Mouse (Mus musculus) heart, embryonic 12.5 days (tissue): ENCODE data around the gene Fam71f2. TPM values are rescaled to one million over a fixed set of nuclear protein-coding genes. Genes with fewer than 3 reads are reported as not detected.

ENCODE experiments used
- ATAC-seq: fragments of 200-750 bp; cut with Nextera tagmentation; 2 replicates; pipeline ENCODE4 v1.8.0; 2017; ENCODE audit warnings: moderate TSS enrichment, moderate library complexity; ENCODE audit not compliant: insufficient number of reproducible peaks, low FRiP score
- H3K27ac ChIP-seq: fragments of 300-500 bp; sonication (generic); 2 replicates; pipeline ENCODE4 v1.5.1; 2016; ENCODE audit warnings: mild to moderate bottlenecking, moderate library complexity; ENCODE audit not compliant: poor library complexity, severe bottlenecking
- H3K27me3 ChIP-seq: fragments of 300-500 bp; sonication (generic); replicated peaks from 2 replicates; pipeline ENCODE4 v1.6.1; 2016; ENCODE audit warnings: mild to moderate bottlenecking, moderate library complexity
- H3K36me3 ChIP-seq: fragments of 300-500 bp; sonication (generic); 2 replicates; pipeline ENCODE4 v1.6.1; 2016; ENCODE audit warnings: mild to moderate bottlenecking, moderate library complexity
- H3K4me1 ChIP-seq: fragments of 300-500 bp; sonication (generic); replicated peaks from 2 replicates; pipeline ENCODE4 v1.6.1; 2016; ENCODE audit warnings: mild to moderate bottlenecking
- H3K4me2 ChIP-seq: fragments of 300-500 bp; sonication (generic); 2 replicates; pipeline ENCODE4 v1.6.1; 2016; ENCODE audit warnings: mild to moderate bottlenecking, moderate library complexity
- H3K4me3 ChIP-seq: fragments of 300-500 bp; sonication (generic); 2 replicates; pipeline ENCODE4 v1.5.1; 2016; ENCODE audit warnings: mild to moderate bottlenecking
- H3K9ac ChIP-seq: fragments of 300-500 bp; sonication (generic); 2 replicates; pipeline ENCODE4 v1.6.1; 2016; ENCODE audit warnings: mild to moderate bottlenecking, moderate library complexity
- H3K9me3 ChIP-seq: fragments of 300-500 bp; sonication (generic); replicated peaks from 2 replicates; pipeline ENCODE4 v1.6.1; 2016; ENCODE audit warnings: mild to moderate bottlenecking, moderate library complexity
- WGBS: fragments of 180-500 bp; shearing (Covaris S2); methylation state at CpG from one replicate; pipeline ENCODE4 v1.1.7; 2016; 5-methylcytosine and 5-hydroxymethylcytosine counted together
- polyA plus RNA-seq: library from polyadenylated mRNA; unstranded; fragments of >200 nt; fragmentation: Nextera tagmentation; extraction: Ambion mirVana; gene quantifications from 2 replicates; pipeline ENCODE4 v1.2.1, GENCODE M21; 2016

Gene Fam71f2
- polyA plus RNA-seq, 1 experiment from 2014 or later, result 0.26 TPM

DNA sequence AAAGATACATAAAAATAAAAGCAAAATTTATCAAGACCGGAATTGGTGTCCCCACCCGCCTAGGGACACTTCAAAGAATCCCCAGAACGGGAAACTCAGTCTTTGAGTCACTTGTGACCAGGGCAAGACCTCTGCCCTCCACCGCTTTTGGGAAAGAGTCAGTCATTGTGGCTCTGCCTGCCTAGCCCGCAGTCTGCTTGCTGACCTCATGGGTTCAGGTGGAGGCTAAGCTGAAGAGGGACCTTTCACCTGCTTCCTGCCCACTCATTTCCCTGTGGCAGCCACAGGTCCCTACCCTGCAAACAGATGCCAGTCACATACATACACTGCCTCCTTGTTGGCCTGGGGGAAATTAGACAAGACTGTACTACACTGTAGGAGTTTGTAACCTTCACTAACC is 32.8 kb upstream of the Fam71f2 start:
- Histone ChIP-seq H3K4me2 (no peak overlapping the region), H3K4me1 (0 out of 2 replicates have a peak, but pooled peaks cover 6% of the 10 kb centered on the region), H3K9me3 (no peaks in the 10 kb centered on the region), H3K27me3 (no peaks in the 10 kb centered on the region), H3K36me3 (no peaks in the 10 kb centered on the region), H3K9ac (no peak overlapping the region), H3K4me3 (no peak overlapping the region), H3K27ac (no peak overlapping the region)
- no peak for ATAC-seq
- 62% methylated on average over 5 of the region's 5 CpGs for WGBS

DNA sequence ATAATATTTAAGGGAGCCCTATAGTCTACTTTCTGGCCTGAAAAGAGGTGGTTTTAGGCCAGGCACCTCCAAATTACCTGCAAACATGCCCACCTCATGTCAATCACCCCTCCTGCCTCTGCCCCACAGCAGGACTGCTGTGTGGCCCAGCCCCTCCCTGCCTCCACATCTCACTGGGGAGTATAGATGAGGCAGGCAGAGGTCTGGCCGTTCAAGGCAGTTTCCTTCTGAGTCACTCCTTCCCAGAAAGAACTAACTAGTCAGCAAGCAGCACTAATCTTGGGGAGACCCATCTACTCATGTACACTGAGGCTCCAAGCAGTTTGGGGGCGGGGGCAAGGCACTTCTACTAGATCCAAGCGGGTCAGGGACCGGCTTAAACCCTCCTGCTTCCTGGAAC is 32.3 kb upstream of the Fam71f2 start:
- no peaks in the 10 kb centered on the region for H3K36me3 ChIP-seq
- no peaks in the 10 kb centered on the region for H3K9me3 ChIP-seq

DNA sequence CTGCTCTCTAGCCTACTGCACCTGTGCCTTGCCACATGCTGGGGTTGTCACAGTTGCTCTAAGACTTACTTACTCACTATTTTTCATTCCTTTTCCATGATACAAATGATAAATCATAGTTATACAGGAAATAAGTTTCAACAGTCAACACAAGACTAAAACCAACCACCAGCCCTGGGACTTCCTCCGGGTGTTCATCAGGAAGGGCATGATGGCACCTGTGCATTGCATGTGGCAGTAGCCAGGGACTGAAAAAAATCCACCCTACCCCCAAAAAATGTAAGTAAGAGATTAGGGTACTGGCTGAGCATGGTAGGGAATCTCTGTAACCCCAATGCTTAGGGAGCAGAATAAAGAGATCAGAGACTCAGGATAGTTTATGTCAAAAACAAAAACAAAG is 20.0 kb upstream of the Fam71f2 start:
- no peak overlapping the region for H3K4me2 ChIP-seq
- WGBS, result 71% methylated on average over 1 of the region's 1 CpGs

More for the DNA sequence above, 32.3 kb upstream of the Fam71f2 start:
- Histone ChIP-seq H3K4me1 (0 out of 2 replicates have a peak, but pooled peaks cover 6% of the 10 kb centered on the region), H3K4me2 (no peak overlapping the region), H3K4me3 (no peak overlapping the region), H3K27me3 (no peaks in the 10 kb centered on the region), H3K9ac (no peak overlapping the region), H3K27ac (no peak overlapping the region)
- ATAC-seq, result no peak
- 56% methylated on average over 4 of the region's 4 CpGs for WGBS

DNA sequence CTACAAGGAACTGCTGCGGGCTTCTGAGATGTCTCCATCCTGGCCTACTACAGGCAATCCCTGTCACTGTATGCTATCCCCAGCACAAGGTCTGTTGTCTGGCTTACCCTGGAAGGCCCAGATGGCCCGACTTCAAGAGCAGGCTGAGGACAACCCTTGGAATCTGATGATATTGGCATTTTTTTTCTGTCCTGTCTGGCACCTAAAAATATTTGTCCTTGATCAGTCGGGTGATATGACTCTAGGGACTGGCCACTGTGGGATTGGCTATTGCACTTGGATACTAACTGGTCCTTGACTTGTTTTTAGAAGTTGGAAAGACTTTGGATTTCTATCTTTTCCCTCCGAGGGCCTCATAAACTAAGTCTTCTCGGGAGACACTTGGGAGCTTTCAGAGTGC is 17.6 kb upstream of the Fam71f2 start:
- Histone ChIP-seq H3K4me2 (no peak overlapping the region), H3K4me3 (no peak overlapping the region), H3K27ac (no peak overlapping the region), H3K36me3 (no peaks in the 10 kb centered on the region), H3K9me3 (no peaks in the 10 kb centered on the region), H3K27me3 (peaks cover 6% of the 10 kb centered on the region; the same call in 1 of the 2 replicates), H3K9ac (no peak overlapping the region), H3K4me1 (no peaks in the 10 kb centered on the region)
- 64% methylated on average over 5 of the region's 5 CpGs for WGBS
- no peak for ATAC-seq

More for the DNA sequence above, 20.0 kb upstream of the Fam71f2 start:
- Histone ChIP-seq H3K4me1 (no peaks in the 10 kb centered on the region), H3K27ac (no peak overlapping the region), H3K9me3 (no peaks in the 10 kb centered on the region), H3K27me3 (peaks cover 6% of the 10 kb centered on the region; the same call in 1 of the 2 replicates), H3K36me3 (no peaks in the 10 kb centered on the region), H3K9ac (no peak overlapping the region), H3K4me3 (no peak overlapping the region)
- ATAC-seq, result no peak

DNA sequence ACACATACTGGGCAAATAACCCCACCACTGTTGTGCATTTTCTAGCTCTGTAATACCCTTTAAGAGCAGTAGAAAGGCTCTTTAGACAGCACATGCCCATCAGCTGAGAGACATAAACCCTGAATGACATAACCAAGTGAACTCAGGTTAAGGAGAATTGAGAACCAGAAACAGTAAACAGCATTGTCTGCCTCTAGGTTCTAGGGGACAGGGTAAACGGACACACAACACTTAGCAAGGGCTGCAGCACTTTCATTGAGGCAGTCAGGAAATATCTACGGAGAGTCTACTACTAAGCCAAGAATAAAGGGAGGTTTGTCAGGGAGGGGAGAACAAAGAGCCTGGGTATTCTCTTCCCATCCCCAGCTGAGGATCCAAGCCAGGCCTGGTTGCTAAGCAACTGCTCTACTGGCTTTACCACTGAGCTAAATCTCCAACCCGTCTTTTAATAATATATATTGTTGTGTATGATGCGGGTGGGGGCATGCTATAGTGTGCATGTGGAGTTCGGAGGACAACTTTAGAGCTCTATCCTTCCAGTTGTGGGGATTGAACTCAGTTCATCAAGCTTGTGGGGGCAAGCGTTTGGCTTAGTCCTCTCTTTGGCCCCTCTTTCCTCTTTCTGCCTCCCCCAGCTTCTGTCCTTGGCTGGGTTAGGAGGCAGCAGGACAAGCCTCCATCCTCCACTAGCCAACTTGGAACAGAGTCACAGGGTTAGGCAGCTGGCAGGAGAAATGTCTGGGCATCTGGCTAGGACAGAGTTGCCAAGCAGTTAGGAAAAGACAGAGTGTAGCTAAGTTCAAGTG is 15.5 kb upstream of the Fam71f2 start:
- H3K27me3 ChIP-seq, result peaks cover 3% of the 10 kb centered on the region; the same call in 1 of the 2 replicates
- no peaks in the 10 kb centered on the region for H3K9me3 ChIP-seq
- no peak overlapping the region for H3K4me2 ChIP-seq
- no peak for ATAC-seq
- 61% methylated on average over 6 of the region's 6 CpGs for WGBS
- H3K27ac ChIP-seq, result no peak overlapping the region
- H3K4me3 ChIP-seq, result no peak overlapping the region
- H3K9ac ChIP-seq, result no peak overlapping the region
- H3K36me3 ChIP-seq, result no peaks in the 10 kb centered on the region
- no peaks in the 10 kb centered on the region for H3K4me1 ChIP-seq

DNA sequence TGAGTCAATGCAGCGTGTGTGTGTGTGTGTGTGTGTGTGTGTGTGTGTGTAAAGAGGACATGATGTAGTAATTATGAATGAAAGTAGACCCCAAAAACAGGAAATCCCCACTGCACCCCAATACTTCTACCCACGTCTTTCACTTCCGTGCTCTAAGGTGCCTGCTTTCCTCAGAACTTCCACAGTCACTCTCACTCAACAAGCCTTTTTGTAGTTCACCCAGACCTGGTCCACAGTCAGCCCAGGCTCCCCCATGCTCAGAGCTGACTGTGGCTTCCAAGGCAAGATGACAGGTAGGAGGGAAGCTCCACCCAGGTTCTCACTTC is 15.0 kb upstream of the Fam71f2 start:
- no peaks in the 10 kb centered on the region for H3K9me3 ChIP-seq
- ATAC-seq, result no peak
- WGBS, result 82% methylated on average over 3 of the region's 3 CpGs
- no peak overlapping the region for H3K4me2 ChIP-seq
- H3K27ac ChIP-seq, result no peak overlapping the region
- peaks cover 3% of the 10 kb centered on the region; the same call in 1 of the 2 replicates for H3K27me3 ChIP-seq
- H3K4me3 ChIP-seq, result no peak overlapping the region
- H3K36me3 ChIP-seq, result no peaks in the 10 kb centered on the region
- no peaks in the 10 kb centered on the region for H3K4me1 ChIP-seq
- H3K9ac ChIP-seq, result no peak overlapping the region

DNA sequence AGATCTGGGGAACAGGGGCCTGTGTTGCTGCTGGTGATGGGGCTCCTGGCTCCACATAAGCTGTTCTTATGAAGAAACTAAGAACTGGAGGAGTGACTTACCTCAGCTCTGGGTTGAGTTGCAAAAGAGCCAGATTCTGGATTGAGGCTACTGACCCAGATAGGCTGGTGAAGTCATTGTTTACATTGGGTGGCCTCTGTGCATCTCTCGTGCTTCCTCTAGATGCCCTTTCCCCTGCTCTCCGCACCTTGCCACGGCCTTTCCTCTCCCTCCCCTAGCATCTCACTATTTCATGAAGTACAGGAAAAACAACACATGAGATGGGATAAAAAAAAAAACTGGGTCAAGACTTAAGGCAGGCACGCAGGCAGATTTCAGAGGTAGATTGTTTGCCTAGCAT is 12.5 kb upstream of the Fam71f2 start:
- Histone ChIP-seq H3K9ac (no peak overlapping the region), H3K27me3 (no peaks in the 10 kb centered on the region), H3K27ac (no peak overlapping the region), H3K4me2 (no peak overlapping the region), H3K9me3 (no peaks in the 10 kb centered on the region), H3K4me1 (peaks cover 8% of the 10 kb centered on the region), H3K4me3 (no peak overlapping the region), H3K36me3 (no peaks in the 10 kb centered on the region)
- WGBS, result 46% methylated on average over 4 of the region's 4 CpGs
- no peak for ATAC-seq

DNA sequence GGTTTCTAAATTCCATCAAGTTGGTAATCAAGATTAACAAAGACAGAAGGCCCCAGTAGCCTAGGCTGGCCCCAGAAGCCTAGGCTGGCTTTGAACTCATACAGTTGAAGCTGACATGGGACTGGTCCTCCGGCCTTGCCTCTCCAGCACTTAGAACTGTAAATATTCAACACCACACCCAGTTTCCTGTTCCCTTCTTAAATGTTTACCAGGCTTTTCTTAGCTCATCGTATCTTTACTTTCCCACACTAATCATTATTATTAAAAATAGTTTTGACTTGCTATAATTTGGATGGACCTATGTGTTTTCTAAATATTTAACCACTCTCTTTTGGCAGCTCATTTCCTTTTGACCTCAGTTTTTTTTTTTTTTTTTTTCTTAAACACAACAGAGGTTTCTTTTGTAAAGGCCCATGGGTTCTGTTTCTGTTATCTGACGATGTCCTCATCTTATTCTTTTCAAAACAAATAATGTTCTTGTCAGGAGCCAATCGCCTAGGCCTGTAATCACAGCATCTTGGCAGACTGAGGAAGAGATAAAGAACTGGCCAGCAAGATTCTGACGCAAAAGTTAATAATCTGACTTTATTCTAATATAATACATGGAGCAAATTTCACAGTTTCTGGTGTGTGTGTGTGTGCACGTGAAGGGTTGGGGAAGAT is 10.3 kb upstream of the Fam71f2 start:
- 62% methylated on average over 6 of the region's 6 CpGs for WGBS
- H3K4me3 ChIP-seq, result no peak overlapping the region
- no peak overlapping the region for H3K27ac ChIP-seq
- H3K9me3 ChIP-seq, result no peaks in the 10 kb centered on the region
- H3K36me3 ChIP-seq, result no peaks in the 10 kb centered on the region
- H3K27me3 ChIP-seq, result no peaks in the 10 kb centered on the region
- H3K4me1 ChIP-seq, result peaks cover 17% of the 10 kb centered on the region
- H3K4me2 ChIP-seq, result no peak overlapping the region
- H3K9ac ChIP-seq, result no peak overlapping the region
- ATAC-seq, result no peak

DNA sequence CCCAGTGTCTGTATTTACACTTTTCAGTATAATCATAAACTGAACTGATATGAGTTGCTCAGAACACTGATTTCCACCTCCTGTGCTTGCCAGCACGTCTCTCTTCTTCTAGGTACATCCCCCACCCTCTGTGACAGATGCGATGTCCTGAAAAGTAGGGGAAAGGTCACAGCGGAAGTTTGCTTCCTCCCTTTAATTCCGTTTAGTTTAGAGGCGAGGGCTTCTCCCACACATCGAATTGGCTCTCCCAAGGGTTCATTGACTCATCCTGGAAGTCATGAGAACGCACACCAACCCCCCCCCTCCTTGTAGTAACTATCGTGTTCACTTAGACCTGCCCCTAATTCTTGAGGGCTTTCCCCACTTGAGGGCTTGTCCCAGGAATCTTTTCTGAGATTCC is 8.4 kb upstream of the Fam71f2 start:
- H3K4me3 ChIP-seq, result 0 out of 2 replicates have a peak overlapping the region, but pooled peaks have one; percentile 21
- ATAC-seq, result no peak
- peaks cover 18% of the 10 kb centered on the region for H3K4me1 ChIP-seq
- H3K9me3 ChIP-seq, result no peaks in the 10 kb centered on the region
- H3K36me3 ChIP-seq, result peaks cover 15% of the 10 kb centered on the region
- 7% methylated on average over 8 of the region's 8 CpGs for whole genome bisulfite sequencing
- H3K4me2 ChIP-seq, result peak overlapping the region; percentile 50
- H3K9ac ChIP-seq, result no peak overlapping the region
- no peak overlapping the region for H3K27ac ChIP-seq
- no peaks in the 10 kb centered on the region for H3K27me3 ChIP-seq

DNA sequence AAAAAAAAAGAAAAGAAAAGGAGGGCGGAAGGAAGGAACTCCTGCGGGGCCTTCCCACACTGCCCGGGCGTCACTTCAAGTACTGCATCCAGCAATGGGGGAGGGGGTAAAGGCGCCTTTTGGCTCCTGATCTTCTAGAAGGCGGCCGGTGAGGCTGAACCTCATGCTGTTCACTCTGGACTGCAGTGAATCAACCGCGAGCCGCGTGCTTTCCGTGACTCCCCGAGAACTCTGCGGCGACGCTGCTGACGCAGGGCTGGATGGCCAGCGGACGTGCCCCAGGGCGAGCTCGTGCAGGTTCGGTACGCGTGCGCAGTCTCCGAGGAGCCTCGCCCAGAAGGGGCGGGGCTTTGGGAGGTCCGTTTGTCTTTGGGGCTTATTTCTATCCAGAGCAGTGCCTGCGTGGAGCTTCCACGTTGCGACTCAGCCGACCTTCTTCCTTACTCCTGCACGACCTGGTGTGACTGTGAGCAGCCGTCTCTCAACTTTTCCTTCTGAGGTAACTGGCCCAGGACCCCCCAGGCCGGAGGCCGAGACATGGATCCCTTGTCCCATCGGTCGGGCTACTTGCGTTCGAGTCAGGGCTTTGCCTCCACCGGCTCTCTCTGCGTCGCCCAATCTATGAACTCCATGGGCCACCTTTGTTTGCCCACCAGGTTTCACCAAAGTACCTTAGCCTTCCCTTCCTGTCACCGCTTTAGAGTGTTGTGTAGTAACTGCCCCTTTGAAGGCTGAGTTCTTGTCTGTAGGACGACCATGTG is 6.9 kb upstream of the Fam71f2 start, which contains the start of gene Hilpda:
Gene Hilpda, plus strand, starts transcription at position 177 of the 761 bp plus-strand sequence.
- H3K9ac ChIP-seq, result peak within 1 kb of the TSS; percentile 85
- ATAC-seq, result peak; percentile 99
- peaks cover 16% of the 10 kb centered on the region for H3K36me3 ChIP-seq
- peak within 1 kb of the TSS; percentile 66 for H3K4me2 ChIP-seq
- H3K4me1 ChIP-seq, result peaks cover 23% of the 10 kb centered on the region
- H3K27me3 ChIP-seq, result no peaks in the 10 kb centered on the region
- no peaks in the 10 kb centered on the region for H3K9me3 ChIP-seq
- WGBS, result 1% methylated on average over 46 of the region's 46 CpGs
- peak within 1 kb of the TSS; percentile 78 for H3K27ac ChIP-seq
- H3K4me3 ChIP-seq, result peak within 1 kb of the TSS; percentile 83

DNA sequence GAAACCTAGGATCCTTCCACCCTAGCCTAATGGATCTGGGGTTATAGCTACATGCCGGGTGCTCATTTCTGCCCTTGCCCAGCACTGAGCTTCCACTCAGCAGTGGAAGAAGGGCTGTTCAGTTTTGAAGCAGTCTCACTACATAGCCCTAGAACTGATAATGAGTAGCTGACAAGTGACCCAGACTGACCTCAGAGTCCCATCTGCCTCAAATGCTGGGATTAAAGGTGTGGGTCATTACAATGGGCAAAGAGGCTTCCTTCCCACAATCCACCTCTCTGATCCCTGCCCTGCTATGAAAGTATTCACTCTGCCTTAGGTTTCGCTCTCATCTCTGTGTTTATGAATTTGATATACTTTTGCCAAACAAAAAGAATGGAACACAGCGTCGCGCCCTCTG is 2.6 kb upstream of the Fam71f2 start:
- no peak overlapping the region for H3K9ac ChIP-seq
- no peaks in the 10 kb centered on the region for H3K9me3 ChIP-seq
- H3K4me2 ChIP-seq, result no peak overlapping the region
- no peak overlapping the region for H3K4me3 ChIP-seq
- no peak overlapping the region for H3K27ac ChIP-seq
- no peak for ATAC-seq
- H3K4me1 ChIP-seq, result peaks cover 19% of the 10 kb centered on the region
- WGBS, result 90% methylated on average over 5 of the region's 5 CpGs
- H3K27me3 ChIP-seq, result no peaks in the 10 kb centered on the region
- peaks cover 16% of the 10 kb centered on the region for H3K36me3 ChIP-seq
